Mouse (Mus musculus): Measurements from ENCODE around the gene Pcnx2. TPM values are rescaled to one million over a fixed set of nuclear protein-coding genes. Genes with fewer than 3 reads are reported as not detected.

Gene Pcnx2
- polyA plus RNA-seq (2015; fragmentation: Nextera tagmentation; extraction: Ambion mirVana), result 0.21 and 0.27 TPM in 2 replicates

- H3K4me3 ChIP-seq (replicated peaks), result peak within 1 kb of the TSS; percentile 27
- no peak within 1 kb of the TSS for H3K27ac ChIP-seq
- peaks cover 5% of the 10 kb centered on the region; the same call in 1 of the 2 replicates for H3K4me1 ChIP-seq
- no peaks in the 10 kb centered on the region for H3K36me3 ChIP-seq
- H3K9ac ChIP-seq, result no peak within 1 kb of the TSS
- ATAC-seq (ENCODE audit: insufficient read depth, low FRiP score, low read depth), result no peak
- peak within 1 kb of the TSS; percentile 45 for H3K4me2 ChIP-seq
- peaks cover 22% of the 10 kb centered on the region for H3K27me3 ChIP-seq (replicated peaks)
- no peaks in the 10 kb centered on the region for H3K9me3 ChIP-seq
- 6% methylated on average over 44 of the region's 44 CpGs for WGBS
Measured at GRCm38 (mm10) chr8:125897868-125898788, at the start of gene Pcnx2. TSS of gene Pcnx2 (minus strand) at chr8:125898317.

DNA sequence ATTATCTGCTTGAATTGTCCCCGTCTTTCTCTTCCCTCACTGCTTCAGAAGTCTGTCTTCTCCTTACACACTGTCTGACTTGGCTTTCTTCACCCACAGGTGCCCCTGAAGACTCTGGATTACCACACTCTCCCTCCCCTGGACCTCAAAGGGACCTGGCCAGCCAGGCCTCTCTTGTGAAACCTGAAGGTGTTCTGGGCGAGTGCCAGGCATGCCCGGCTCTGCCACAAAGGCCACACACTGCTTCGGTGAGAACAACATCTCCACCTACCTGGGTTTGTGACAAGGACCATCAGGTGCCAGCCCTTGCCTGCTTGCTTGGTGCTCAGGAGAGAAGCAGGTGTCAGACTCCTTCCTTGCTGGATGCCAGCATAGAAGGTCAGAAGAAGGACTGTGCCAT lies 46.4 kb upstream of the Pcnx2 start:
- WGBS, result 85% methylated on average over 4 of the region's 4 CpGs
- ATAC-seq (ENCODE audit: insufficient read depth, low FRiP score, low read depth), result no peak

GRCm38 (mm10) chr8:125935649-125936048 lies 37.5 kb upstream of the Pcnx2 start:
- 41% methylated on average over 9 of the region's 9 CpGs for WGBS
- no peak overlapping the region for H3K4me2 ChIP-seq
- H3K9ac ChIP-seq, result no peak overlapping the region
- H3K36me3 ChIP-seq, result no peaks in the 10 kb centered on the region
- no peak for ATAC-seq (ENCODE audit: insufficient read depth, low FRiP score, low read depth)
- no peak overlapping the region for H3K27ac ChIP-seq
- no peaks in the 10 kb centered on the region for H3K27me3 ChIP-seq (replicated peaks)
- no peaks in the 10 kb centered on the region for H3K4me1 ChIP-seq
- no peaks in the 10 kb centered on the region for H3K9me3 ChIP-seq
- no peak overlapping the region for H3K4me3 ChIP-seq (replicated peaks)

More for the DNA sequence above, 46.4 kb upstream of the Pcnx2 start:
- no peak overlapping the region for H3K4me3 ChIP-seq (replicated peaks)
- no peaks in the 10 kb centered on the region for H3K9me3 ChIP-seq
- no peak overlapping the region for H3K9ac ChIP-seq
- H3K27me3 ChIP-seq (replicated peaks), result no peaks in the 10 kb centered on the region
- no peak overlapping the region for H3K27ac ChIP-seq
- H3K4me1 ChIP-seq, result no peaks in the 10 kb centered on the region
- H3K36me3 ChIP-seq, result no peaks in the 10 kb centered on the region
- H3K4me2 ChIP-seq, result no peak overlapping the region

- Histone ChIP-seq H3K4me2 (no peak overlapping the region), H3K27me3 (replicated peaks) (no peaks in the 10 kb centered on the region), H3K27ac (no peak overlapping the region), H3K9me3 (no peaks in the 10 kb centered on the region), H3K9ac (no peak overlapping the region), H3K4me3 (replicated peaks) (no peak overlapping the region), H3K4me1 (no peaks in the 10 kb centered on the region), H3K36me3 (no peaks in the 10 kb centered on the region)
- 91% methylated on average over 6 of the region's 6 CpGs for WGBS
- no peak for ATAC-seq (ENCODE audit: insufficient read depth, low FRiP score, low read depth)
Measured at GRCm38 (mm10) chr8:125931822-125932221, 33.7 kb upstream of the Pcnx2 start.

GRCm38 (mm10) chr8:125930276-125931046 lies 32.3 kb upstream of the Pcnx2 start:
- Histone ChIP-seq H3K9me3 (no peaks in the 10 kb centered on the region), H3K27ac (no peak overlapping the region), H3K27me3 (replicated peaks) (no peaks in the 10 kb centered on the region), H3K9ac (no peak overlapping the region), H3K36me3 (no peaks in the 10 kb centered on the region), H3K4me2 (no peak overlapping the region), H3K4me1 (no peaks in the 10 kb centered on the region), H3K4me3 (replicated peaks) (no peak overlapping the region)
- 58% methylated on average over 11 of the region's 11 CpGs for WGBS
- 0 out of 2 replicates have a peak, but pooled peaks have one; percentile 50 for ATAC-seq (ENCODE audit: insufficient read depth, low FRiP score, low read depth)

DNA sequence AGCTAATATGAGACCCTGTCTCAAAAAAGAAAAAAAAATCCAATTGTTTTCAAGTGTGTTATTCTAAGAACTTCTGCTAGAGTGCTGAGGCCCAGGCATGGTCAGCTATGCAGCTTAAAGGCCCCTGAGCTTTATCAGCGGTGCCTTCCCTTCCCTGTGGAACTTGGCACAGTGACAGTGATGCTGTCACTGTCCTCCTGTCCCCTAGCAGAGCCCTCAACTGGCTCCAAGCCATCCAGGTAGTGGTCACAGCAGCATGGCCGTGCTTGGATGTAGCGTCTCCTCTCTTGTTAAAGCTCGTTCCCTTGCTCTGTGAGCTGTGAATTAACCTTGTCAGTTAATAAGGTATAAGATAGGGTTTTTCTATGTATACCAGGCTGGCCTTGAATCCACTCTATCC lies 28.5 kb upstream of the Pcnx2 start:
- WGBS, result 87% methylated on average over 4 of the region's 4 CpGs
- no peak for ATAC-seq (ENCODE audit: insufficient read depth, low FRiP score, low read depth)

GRCm38 (mm10) chr8:125922333-125922732 lies 24.2 kb upstream of the Pcnx2 start:
- ATAC-seq (ENCODE audit: insufficient read depth, low FRiP score, low read depth), result no peak
- H3K27ac ChIP-seq, result no peak overlapping the region
- H3K4me3 ChIP-seq (replicated peaks), result no peak overlapping the region
- no peak overlapping the region for H3K9ac ChIP-seq
- no peaks in the 10 kb centered on the region for H3K36me3 ChIP-seq
- no peaks in the 10 kb centered on the region for H3K4me1 ChIP-seq
- H3K4me2 ChIP-seq, result no peak overlapping the region
- 44% methylated on average over 3 of the region's 3 CpGs for WGBS
- H3K27me3 ChIP-seq (replicated peaks), result no peaks in the 10 kb centered on the region
- H3K9me3 ChIP-seq, result no peaks in the 10 kb centered on the region

More for the DNA sequence above, 28.5 kb upstream of the Pcnx2 start:
- Histone ChIP-seq H3K4me1 (no peaks in the 10 kb centered on the region), H3K27ac (no peak overlapping the region), H3K9me3 (no peaks in the 10 kb centered on the region), H3K9ac (no peak overlapping the region), H3K4me2 (no peak overlapping the region), H3K27me3 (replicated peaks) (no peaks in the 10 kb centered on the region), H3K36me3 (no peaks in the 10 kb centered on the region), H3K4me3 (replicated peaks) (no peak overlapping the region)

GRCm38 (mm10) chr8:125920761-125921160 lies 22.6 kb upstream of the Pcnx2 start:
- Histone ChIP-seq H3K4me2 (no peak overlapping the region), H3K27me3 (replicated peaks) (no peaks in the 10 kb centered on the region), H3K4me3 (replicated peaks) (no peak overlapping the region), H3K9ac (no peak overlapping the region), H3K36me3 (no peaks in the 10 kb centered on the region), H3K4me1 (no peaks in the 10 kb centered on the region), H3K27ac (no peak overlapping the region), H3K9me3 (no peaks in the 10 kb centered on the region)
- 58% methylated on average over 9 of the region's 9 CpGs for WGBS
- ATAC-seq (ENCODE audit: insufficient read depth, low FRiP score, low read depth), result no peak

DNA sequence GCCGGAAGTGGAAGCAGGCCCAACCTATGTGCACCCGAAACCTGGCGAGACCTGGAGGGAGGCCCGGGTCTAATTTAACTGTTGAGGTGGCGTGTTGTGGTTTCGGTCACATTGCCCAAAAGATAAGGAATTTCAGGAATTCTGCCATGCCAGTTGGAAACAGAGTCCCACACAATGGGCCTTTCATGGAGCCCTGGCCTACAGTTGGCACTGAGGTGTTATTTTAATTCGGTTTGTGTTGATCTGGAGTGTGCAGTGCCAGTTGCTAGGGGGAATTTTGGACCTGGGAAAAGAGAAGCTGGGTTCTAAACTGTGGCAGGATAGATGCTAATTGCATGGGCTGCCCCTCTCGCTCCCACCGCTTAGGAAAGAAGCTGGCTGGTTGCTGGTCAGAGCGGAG lies 22.2 kb upstream of the Pcnx2 start:
- Histone ChIP-seq H3K27me3 (replicated peaks) (no peaks in the 10 kb centered on the region), H3K9ac (no peak overlapping the region), H3K27ac (no peak overlapping the region), H3K36me3 (no peaks in the 10 kb centered on the region), H3K4me3 (replicated peaks) (no peak overlapping the region), H3K4me2 (no peak overlapping the region), H3K4me1 (no peaks in the 10 kb centered on the region), H3K9me3 (no peaks in the 10 kb centered on the region)
- 82% methylated on average over 10 of the region's 10 CpGs for WGBS
- no peak for ATAC-seq (ENCODE audit: insufficient read depth, low FRiP score, low read depth)

GRCm38 (mm10) chr8:125919560-125919959 lies 21.4 kb upstream of the Pcnx2 start:
- ATAC-seq (ENCODE audit: insufficient read depth, low FRiP score, low read depth), result no peak
- Histone ChIP-seq H3K4me1 (no peaks in the 10 kb centered on the region), H3K9me3 (no peaks in the 10 kb centered on the region), H3K27ac (peak overlapping the region; percentile 65), H3K9ac (no peak overlapping the region), H3K4me3 (replicated peaks) (no peak overlapping the region), H3K27me3 (replicated peaks) (no peaks in the 10 kb centered on the region), H3K36me3 (no peaks in the 10 kb centered on the region), H3K4me2 (no peak overlapping the region)
- 58% methylated on average over 8 of the region's 8 CpGs for WGBS

GRCm38 (mm10) chr8:125918719-125919118 lies 20.6 kb upstream of the Pcnx2 start:
- H3K27ac ChIP-seq, result peak overlapping the region; percentile 65
- H3K4me1 ChIP-seq, result no peaks in the 10 kb centered on the region
- H3K4me3 ChIP-seq (replicated peaks), result no peak overlapping the region
- WGBS, result 70% methylated on average over 2 of the region's 2 CpGs
- H3K9ac ChIP-seq, result no peak overlapping the region
- no peak overlapping the region for H3K4me2 ChIP-seq
- H3K9me3 ChIP-seq, result no peaks in the 10 kb centered on the region
- ATAC-seq (ENCODE audit: insufficient read depth, low FRiP score, low read depth), result peak; percentile 44; the same call in 1 of the 2 replicates
- H3K27me3 ChIP-seq (replicated peaks), result no peaks in the 10 kb centered on the region; the same call in 1 of the 2 replicates
- no peaks in the 10 kb centered on the region for H3K36me3 ChIP-seq

- no peaks in the 10 kb centered on the region for H3K9me3 ChIP-seq
- H3K36me3 ChIP-seq, result no peaks in the 10 kb centered on the region
- H3K4me1 ChIP-seq, result no peaks in the 10 kb centered on the region
- H3K4me2 ChIP-seq, result no peak overlapping the region
- no peak overlapping the region for H3K27ac ChIP-seq
- H3K9ac ChIP-seq, result no peak overlapping the region
- no peaks in the 10 kb centered on the region; the same call in none of the 2 replicates for H3K27me3 ChIP-seq (replicated peaks)
- H3K4me3 ChIP-seq (replicated peaks), result no peak overlapping the region
- 50% methylated on average over 10 of the region's 10 CpGs for WGBS
- peak; percentile 61 for ATAC-seq (ENCODE audit: insufficient read depth, low FRiP score, low read depth)
Measured at GRCm38 (mm10) chr8:125917013-125917412, 18.9 kb upstream of the Pcnx2 start.

Measured in stomach, embryonic 15.5 days (tissue).